Mouse (Mus musculus) hindbrain, embryonic 10.5 days (tissue): ENCODE data around the gene Tanc2. TPM values are rescaled to one million over a fixed set of nuclear protein-coding genes. Genes with fewer than 3 reads are reported as not detected.

ENCODE experiments used
- DNase-seq: peaks from one replicate; pipeline ENCODE4 v3.0.0-alpha.2; 2017; ENCODE audit warnings: low spot score
- H3K27ac ChIP-seq: fragments of 300-500 bp; sonication (generic); 2 replicates; pipeline ENCODE4 v1.5.1; 2016; ENCODE audit warnings: mild to moderate bottlenecking, moderate library complexity
- H3K27me3 ChIP-seq: fragments of 300-500 bp; sonication (generic); 2 replicates; pipeline ENCODE4 v1.6.1; 2016; ENCODE audit warnings: mild to moderate bottlenecking; ENCODE audit not compliant: poor library complexity, insufficient read depth, severe bottlenecking
- H3K36me3 ChIP-seq: fragments of 300-500 bp; sonication (generic); 2 replicates; pipeline ENCODE4 v1.6.1; 2016; ENCODE audit warnings: mild to moderate bottlenecking, moderate library complexity
- H3K4me1 ChIP-seq: fragments of 300-500 bp; sonication (generic); replicated peaks from 2 replicates; pipeline ENCODE4 v1.6.1; 2016; ENCODE audit warnings: mild to moderate bottlenecking
- H3K4me3 ChIP-seq: fragments of 300-500 bp; sonication (generic); 2 replicates; pipeline ENCODE4 v1.5.1; 2016; ENCODE audit warnings: mild to moderate bottlenecking, moderate library complexity
- H3K9me3 ChIP-seq: fragments of 300-500 bp; sonication (generic); 2 replicates; pipeline ENCODE4 v1.6.1; 2016; ENCODE audit warnings: mild to moderate bottlenecking, moderate library complexity
- WGBS: fragments of 180-500 bp; shearing (Covaris S2); methylation state at CpG from one replicate; pipeline ENCODE4 v1.1.7; 2016; 5-methylcytosine and 5-hydroxymethylcytosine counted together
- polyA plus RNA-seq: library from polyadenylated mRNA; unstranded; fragments of >200 nt; fragmentation: Nextera tagmentation; extraction: Ambion mirVana; gene quantifications from 2 replicates; pipeline ENCODE4 v1.2.1, GENCODE M21; 2016

The Tanc2 gene
- polyA plus RNA-seq, 1 experiment from 2014 or later, result 13.9 TPM

DNA sequence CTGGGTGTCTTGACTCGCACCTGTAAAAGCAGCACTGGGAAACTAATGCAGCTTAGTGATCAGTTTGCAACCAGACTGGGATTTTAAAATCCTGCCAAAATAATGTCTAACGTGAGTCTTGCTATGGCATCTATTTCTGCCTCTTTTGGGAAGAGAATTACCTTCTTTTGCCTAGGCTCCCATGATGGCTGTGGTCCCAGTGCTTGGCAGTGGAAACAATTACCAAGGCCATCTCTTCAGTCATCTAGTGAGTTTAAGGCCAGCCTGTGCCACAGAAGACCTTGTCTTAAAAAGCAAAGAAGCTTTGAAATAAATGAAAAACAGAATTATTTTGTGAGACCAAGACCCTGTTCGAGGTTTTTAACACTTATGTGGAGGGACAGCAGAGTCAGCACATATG, 213.9 kb downstream of the Tanc2 start:
- DNase-seq, result no peak
- no peaks in the 10 kb centered on the region for H3K4me1 ChIP-seq
- no peaks in the 10 kb centered on the region for H3K27me3 ChIP-seq
- H3K4me3 ChIP-seq, result no peak overlapping the region
- 88% methylated on average over 3 of the region's 3 CpGs for WGBS
- no peaks in the 10 kb centered on the region for H3K36me3 ChIP-seq
- H3K27ac ChIP-seq, result no peak overlapping the region
- H3K9me3 ChIP-seq, result no peaks in the 10 kb centered on the region

DNA sequence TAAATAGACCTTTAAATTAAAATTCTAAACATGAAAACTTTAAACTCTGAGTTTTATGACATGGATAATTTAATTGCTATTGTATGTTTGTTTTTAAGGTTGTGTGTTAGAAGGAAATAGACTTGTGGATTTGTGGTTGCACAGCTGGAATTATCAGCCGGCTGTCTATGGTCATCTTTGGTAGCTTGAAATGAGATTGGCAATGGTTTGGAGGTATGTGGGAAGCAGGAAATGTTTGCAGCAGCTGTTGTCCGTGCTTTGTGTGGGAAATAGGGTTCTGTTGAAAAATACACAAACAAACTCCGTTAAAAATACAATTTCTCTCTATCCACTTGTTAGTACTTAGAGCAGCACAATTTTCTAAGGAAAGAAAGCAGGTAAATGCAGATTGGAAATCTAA, 215.0 kb downstream of the Tanc2 start:
- H3K4me1 ChIP-seq, result no peaks in the 10 kb centered on the region
- H3K4me3 ChIP-seq, result no peak overlapping the region
- H3K27me3 ChIP-seq, result no peaks in the 10 kb centered on the region
- no peak for DNase-seq
- no peaks in the 10 kb centered on the region for H3K36me3 ChIP-seq
- H3K9me3 ChIP-seq, result no peaks in the 10 kb centered on the region
- H3K27ac ChIP-seq, result no peak overlapping the region
- 69% methylated on average over 3 of the region's 3 CpGs for WGBS

DNA sequence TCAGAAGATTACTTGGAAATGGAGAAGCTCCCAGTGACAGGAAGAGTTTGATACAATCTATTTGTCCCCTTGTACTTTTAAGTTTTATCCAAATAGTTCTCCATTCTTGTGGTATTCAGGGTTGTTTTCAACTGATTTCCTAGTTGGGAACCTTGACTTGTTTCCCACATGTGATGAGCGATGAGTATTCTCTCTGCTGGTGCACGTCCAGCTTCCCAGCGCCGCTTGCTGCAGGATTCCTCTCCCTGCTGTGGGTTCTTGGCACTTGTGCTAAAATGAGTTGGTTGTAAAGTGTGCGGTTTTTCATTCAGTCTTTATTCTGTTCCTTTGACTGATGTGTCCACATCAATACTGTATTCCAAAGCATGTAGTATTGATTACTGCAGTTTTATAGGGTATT, 217.3 kb downstream of the Tanc2 start:
- H3K27me3 ChIP-seq, result no peaks in the 10 kb centered on the region
- no peaks in the 10 kb centered on the region for H3K9me3 ChIP-seq
- H3K4me3 ChIP-seq, result no peak overlapping the region
- no peak overlapping the region for H3K27ac ChIP-seq
- peaks cover 6% of the 10 kb centered on the region; the same call in 1 of the 2 replicates for H3K36me3 ChIP-seq
- H3K4me1 ChIP-seq, result no peaks in the 10 kb centered on the region
- 90% methylated on average over 5 of the region's 5 CpGs for WGBS
- no peak for DNase-seq

DNA sequence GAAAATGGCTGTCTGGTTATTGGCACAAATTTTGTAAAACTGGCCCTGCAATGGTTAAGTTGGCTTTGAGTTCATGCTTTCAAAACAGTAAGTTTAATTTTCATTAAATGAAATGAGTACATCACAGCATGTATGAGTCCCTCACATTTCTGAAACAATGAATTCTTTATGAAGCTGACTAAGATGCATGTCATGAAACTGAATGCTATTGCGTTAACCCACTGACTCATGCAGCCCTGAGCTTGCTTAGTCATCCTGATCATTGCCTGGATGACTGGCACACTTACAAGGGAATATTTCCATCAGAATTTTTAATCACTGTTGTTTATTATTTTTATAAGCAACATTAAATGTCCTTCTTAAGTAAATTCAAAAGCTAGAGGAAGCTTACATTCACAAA, 233.5 kb downstream of the Tanc2 start:
- Histone ChIP-seq H3K9me3 (no peaks in the 10 kb centered on the region), H3K36me3 (no peaks in the 10 kb centered on the region), H3K4me1 (no peaks in the 10 kb centered on the region), H3K27me3 (no peaks in the 10 kb centered on the region), H3K4me3 (no peak overlapping the region), H3K27ac (no peak overlapping the region)
- no peak for DNase-seq
- WGBS, result 73% methylated on average over 1 of the region's 1 CpGs

DNA sequence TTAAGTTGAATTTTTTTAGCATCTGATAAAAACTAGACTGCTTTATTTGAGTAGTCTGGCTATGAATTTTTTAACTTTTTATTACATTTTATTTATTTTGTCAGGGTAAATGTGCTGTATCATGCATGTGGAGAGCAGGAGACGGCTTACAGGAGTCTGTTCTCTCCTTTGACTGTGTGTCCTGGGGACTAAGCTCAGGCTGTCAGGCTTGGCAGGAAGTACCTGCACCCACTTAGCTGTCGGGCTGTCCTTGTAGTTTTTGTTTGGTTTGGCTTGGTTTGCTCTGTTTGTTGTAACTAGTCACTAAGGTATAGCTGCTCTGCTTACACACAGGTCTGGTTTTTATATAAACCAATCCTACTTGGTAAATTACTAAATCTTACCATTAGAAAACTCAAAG, 234.0 kb downstream of the Tanc2 start:
- Histone ChIP-seq H3K36me3 (no peaks in the 10 kb centered on the region), H3K9me3 (no peaks in the 10 kb centered on the region), H3K27me3 (no peaks in the 10 kb centered on the region), H3K27ac (no peak overlapping the region), H3K4me1 (no peaks in the 10 kb centered on the region), H3K4me3 (no peak overlapping the region)
- 68% methylated on average over 2 of the region's 2 CpGs for WGBS
- no peak for DNase-seq

DNA sequence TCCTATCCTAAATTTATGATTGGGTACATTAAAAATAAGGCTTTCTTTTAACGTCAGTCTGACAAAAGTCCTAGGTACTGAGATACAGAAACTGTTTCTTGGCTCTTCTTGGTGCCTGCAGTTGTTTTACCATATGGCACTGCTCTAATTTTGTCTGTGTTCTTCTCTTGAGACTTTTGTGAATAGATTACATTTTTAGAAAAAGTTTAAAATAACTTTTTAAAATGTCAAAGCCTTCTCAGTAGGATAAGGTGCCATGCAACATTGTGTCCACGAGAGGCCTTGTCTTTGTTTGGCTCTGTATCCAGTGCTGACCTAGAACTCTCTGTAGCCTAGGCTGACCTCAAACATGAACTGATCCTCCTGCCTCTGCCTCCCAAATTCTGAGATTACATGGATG, 238.4 kb downstream of the Tanc2 start:
- no peak for DNase-seq
- WGBS, result 92% methylated on average over 2 of the region's 2 CpGs
- H3K4me1 ChIP-seq, result no peaks in the 10 kb centered on the region
- H3K27ac ChIP-seq, result no peak overlapping the region
- H3K27me3 ChIP-seq, result no peaks in the 10 kb centered on the region
- no peak overlapping the region for H3K4me3 ChIP-seq
- no peaks in the 10 kb centered on the region for H3K9me3 ChIP-seq
- H3K36me3 ChIP-seq, result no peaks in the 10 kb centered on the region

DNA sequence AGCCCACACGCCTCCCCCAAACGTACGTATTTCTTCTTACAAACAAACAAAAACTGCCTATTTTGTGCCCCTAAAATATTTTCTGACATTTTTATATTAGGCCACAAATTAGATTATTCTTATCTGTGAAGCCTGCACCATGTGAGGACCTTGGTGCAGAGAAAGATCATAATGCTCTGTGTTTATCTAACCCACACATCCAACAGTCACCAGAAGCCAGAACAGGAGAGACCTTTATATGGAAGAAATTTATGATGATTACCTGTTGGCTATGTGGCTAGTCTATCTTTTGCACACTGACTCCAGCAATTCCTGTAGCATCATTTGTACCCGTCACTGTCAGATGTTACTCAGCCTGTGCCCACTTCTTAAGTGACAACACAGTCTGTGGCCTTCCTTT, 245.4 kb downstream of the Tanc2 start:
- 92% methylated on average over 4 of the region's 4 CpGs for WGBS
- H3K27ac ChIP-seq, result no peak overlapping the region
- 0 out of 2 replicates have a peak, but pooled peaks cover 14% of the 10 kb centered on the region for H3K36me3 ChIP-seq
- DNase-seq, result no peak
- no peak overlapping the region for H3K4me3 ChIP-seq
- no peaks in the 10 kb centered on the region for H3K4me1 ChIP-seq
- H3K9me3 ChIP-seq, result no peaks in the 10 kb centered on the region
- H3K27me3 ChIP-seq, result no peaks in the 10 kb centered on the region

DNA sequence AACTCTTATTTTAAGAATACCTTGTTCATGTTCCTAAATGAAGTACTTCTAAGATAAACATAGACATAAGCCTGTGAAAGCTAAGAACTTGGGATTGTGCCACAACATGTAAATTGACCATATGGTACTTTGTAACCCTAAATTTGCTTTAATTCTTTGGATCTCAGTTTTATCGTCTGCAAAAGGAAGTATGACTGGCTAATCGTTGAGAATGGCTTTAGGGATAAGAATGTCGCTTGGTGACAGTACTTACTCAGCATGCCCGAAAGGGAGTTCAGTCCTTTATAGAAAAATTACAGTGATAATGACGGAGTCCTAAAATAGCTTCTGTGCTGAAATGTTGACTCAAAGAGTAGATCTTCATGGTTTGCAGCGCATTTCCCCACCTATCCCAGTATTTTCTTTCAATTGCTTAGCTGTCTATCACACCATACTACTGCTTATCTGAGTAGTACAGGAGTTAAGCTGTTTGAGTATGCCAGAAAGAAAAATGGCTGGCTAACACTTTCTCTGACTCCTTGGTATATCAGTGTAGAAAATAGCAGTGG, 246.6 kb downstream of the Tanc2 start:
- Histone ChIP-seq H3K27me3 (no peaks in the 10 kb centered on the region), H3K27ac (no peak overlapping the region), H3K9me3 (no peaks in the 10 kb centered on the region), H3K4me1 (no peaks in the 10 kb centered on the region), H3K4me3 (no peak overlapping the region), H3K36me3 (0 out of 2 replicates have a peak, but pooled peaks cover 14% of the 10 kb centered on the region)
- DNase-seq, result no peak
- WGBS, result 95% methylated on average over 6 of the region's 6 CpGs

DNA sequence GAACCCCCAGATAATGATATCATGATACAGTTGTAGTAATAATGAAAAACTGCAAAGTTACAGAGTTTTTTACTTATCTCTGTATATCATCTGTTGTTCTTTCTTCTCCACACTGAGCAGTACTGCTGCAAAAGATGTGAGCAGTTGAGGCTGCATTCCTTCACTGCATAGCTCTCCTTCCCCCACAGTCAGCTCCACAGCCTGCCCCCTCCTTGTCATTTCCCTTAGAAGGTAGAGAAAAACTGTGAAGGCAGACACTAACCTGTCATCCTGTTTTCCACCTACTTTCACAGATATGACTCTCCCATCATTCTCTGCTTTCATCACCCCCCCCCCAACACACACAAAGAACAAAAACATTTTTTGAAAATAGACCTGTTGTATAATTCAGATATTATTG, 248.2 kb downstream of the Tanc2 start:
- no peaks in the 10 kb centered on the region for H3K27me3 ChIP-seq
- H3K4me1 ChIP-seq, result no peaks in the 10 kb centered on the region
- no peak overlapping the region for H3K27ac ChIP-seq
- 0 out of 2 replicates have a peak, but pooled peaks cover 14% of the 10 kb centered on the region for H3K36me3 ChIP-seq
- H3K9me3 ChIP-seq, result no peaks in the 10 kb centered on the region
- no peak for DNase-seq
- no peak overlapping the region for H3K4me3 ChIP-seq

DNA sequence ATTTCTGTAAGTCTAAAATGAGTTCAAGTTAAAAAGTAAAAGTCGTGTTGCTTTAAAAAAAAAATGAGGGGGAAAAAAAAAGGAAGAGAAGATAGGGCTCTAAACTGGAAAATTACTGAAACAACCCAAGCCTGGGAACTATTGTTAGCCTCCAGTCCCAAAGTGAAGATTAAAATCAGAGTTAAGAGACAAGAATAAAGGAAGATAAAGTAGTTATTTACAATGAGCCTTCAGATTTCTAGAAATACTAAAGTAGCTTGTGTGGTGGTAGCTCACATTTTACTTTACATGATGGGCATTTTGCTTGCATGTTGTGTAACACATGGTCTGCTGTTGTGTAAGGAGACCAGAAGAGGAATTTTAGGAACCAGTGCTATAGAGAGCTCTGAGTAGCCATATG, 256.1 kb downstream of the Tanc2 start:
- Histone ChIP-seq H3K27me3 (no peaks in the 10 kb centered on the region), H3K9me3 (no peaks in the 10 kb centered on the region), H3K4me1 (no peaks in the 10 kb centered on the region), H3K36me3 (no peaks in the 10 kb centered on the region), H3K4me3 (no peak overlapping the region), H3K27ac (no peak overlapping the region)
- DNase-seq, result no peak
- 84% methylated on average over 1 of the region's 1 CpGs for WGBS

DNA sequence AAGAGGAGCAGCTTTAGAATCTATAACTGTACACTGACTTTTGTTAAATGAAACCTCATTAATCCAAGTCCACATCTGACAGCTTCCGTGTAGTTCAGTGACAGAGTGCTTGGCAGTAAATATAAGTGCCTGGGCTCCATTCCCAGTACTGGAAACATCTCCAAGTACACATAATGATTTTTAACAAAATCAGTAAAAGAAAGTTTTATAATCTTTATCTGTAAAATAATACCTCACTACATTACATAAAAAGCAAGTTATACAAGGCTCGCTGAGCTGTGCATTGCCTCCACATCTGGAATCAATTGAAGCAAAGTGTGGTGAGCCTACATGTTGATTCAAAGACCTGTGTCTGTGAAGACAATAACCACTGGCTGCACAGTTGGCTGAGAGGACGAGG, 265.7 kb downstream of the Tanc2 start:
- WGBS, result 60% methylated on average over 3 of the region's 3 CpGs
- H3K36me3 ChIP-seq, result peaks cover 4% of the 10 kb centered on the region; the same call in 1 of the 2 replicates
- H3K27me3 ChIP-seq, result no peaks in the 10 kb centered on the region
- H3K27ac ChIP-seq, result no peak overlapping the region
- H3K4me3 ChIP-seq, result no peak overlapping the region
- DNase-seq, result no peak
- H3K4me1 ChIP-seq, result no peaks in the 10 kb centered on the region
- no peaks in the 10 kb centered on the region for H3K9me3 ChIP-seq

DNA sequence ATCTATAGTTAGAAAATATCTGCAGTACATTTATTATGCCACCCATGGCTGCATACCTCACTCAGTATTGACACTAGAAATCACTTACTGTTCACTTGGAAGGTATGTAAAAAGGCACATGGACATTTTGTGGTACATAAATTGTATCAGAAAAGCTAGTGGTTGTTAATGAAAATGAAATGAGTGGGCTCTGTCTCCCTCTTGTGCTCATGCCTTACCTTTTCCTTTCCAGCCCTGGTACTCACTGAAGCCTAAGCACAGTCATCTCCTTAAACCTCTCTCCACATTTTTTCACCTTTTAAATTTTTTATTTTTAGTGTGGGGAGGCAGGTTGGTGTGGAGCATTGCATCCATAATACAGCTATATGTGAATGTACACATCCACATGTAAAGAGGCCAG, 268.3 kb downstream of the Tanc2 start:
- Histone ChIP-seq H3K36me3 (peaks cover 4% of the 10 kb centered on the region; the same call in 1 of the 2 replicates), H3K4me3 (no peak overlapping the region), H3K9me3 (no peaks in the 10 kb centered on the region), H3K4me1 (no peaks in the 10 kb centered on the region), H3K27ac (no peak overlapping the region), H3K27me3 (no peaks in the 10 kb centered on the region)
- no peak for DNase-seq

DNA sequence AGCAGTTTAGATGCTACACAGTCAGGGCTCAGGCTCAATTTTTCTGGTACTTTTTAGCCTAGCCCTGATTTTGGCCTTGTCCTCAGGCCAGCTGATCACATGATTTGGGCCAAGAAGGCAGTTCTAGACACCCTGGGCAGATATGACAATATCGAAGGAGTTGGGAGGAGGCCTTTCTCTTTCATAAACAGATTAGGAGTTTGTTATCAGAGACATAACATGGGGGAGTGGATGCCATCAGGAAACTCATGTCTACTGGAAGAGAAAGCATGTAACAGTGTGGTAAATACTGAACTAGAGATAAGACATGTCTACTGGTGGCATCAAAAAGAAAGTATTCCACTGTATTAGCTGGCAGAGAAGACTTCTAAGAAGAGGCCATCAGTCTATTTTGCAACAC, 295.8 kb downstream of the Tanc2 start:
- Histone ChIP-seq H3K36me3 (0 out of 2 replicates have a peak, but pooled peaks cover 4% of the 10 kb centered on the region), H3K27ac (no peak overlapping the region), H3K4me1 (no peaks in the 10 kb centered on the region), H3K27me3 (no peaks in the 10 kb centered on the region), H3K9me3 (no peaks in the 10 kb centered on the region), H3K4me3 (no peak overlapping the region)
- DNase-seq, result no peak
- WGBS, result 97% methylated on average over 1 of the region's 1 CpGs

DNA sequence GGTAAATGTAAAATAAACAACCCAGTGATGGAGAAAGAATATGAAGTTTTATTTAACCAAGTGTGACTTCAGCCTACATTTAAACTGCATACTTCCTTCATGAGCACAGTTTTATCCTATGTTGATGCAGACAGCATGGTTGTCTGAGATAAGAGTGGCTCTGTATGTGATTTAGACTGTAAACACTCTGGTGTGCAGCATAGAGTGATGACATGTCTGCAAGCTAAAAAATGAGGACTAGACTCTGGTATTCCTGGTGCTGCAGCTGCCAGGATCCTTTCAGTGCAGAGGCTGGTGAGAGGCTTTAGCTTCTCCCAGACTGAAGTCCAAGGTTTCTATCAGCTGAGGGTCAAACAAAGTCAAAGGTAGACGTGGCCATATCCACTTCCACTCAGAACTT, 297.5 kb downstream of the Tanc2 start:
- Histone ChIP-seq H3K27ac (no peak overlapping the region), H3K36me3 (no peaks in the 10 kb centered on the region), H3K4me1 (no peaks in the 10 kb centered on the region), H3K27me3 (no peaks in the 10 kb centered on the region), H3K4me3 (no peak overlapping the region), H3K9me3 (no peaks in the 10 kb centered on the region)
- WGBS, result 70% methylated on average over 1 of the region's 1 CpGs
- DNase-seq, result no peak
